Mouse (Mus musculus) T-cell, adult 2 months (primary cell): Measurements from ENCODE around the gene Ccdc30.

Experiments used
- DNase-seq: peaks from one replicate; pipeline ENCODE4 v3.0.0; 2022; ENCODE audit warnings: low spot score

Ccdc30 gene

GRCm38 (mm10) chr4:119417270-119417669 is 1.9 kb upstream of the Ccdc30 start:
- no peak for DNase-seq

- no peak for DNase-seq
These were observed 2.5 kb downstream of the Ccdc30 start for GRCm38 (mm10) chr4:119412791-119413190.

- no peak for DNase-seq
These were observed 3.3 kb downstream of the Ccdc30 start for GRCm38 (mm10) chr4:119411877-119412650.

- DNase-seq: no peak
These were observed 11.9 kb downstream of the Ccdc30 start for GRCm38 (mm10) chr4:119403431-119403830.

- DNase-seq: no peak
These were observed 14.4 kb downstream of the Ccdc30 start for GRCm38 (mm10) chr4:119400896-119401295.

- no peak for DNase-seq
These were observed 16.6 kb downstream of the Ccdc30 start for GRCm38 (mm10) chr4:119398751-119399150.

GRCm38 (mm10) chr4:119390369-119390768 is 25.0 kb downstream of the Ccdc30 start:
- no peak for DNase-seq

- DNase-seq: no peak
These were observed 26.1 kb downstream of the Ccdc30 start for GRCm38 (mm10) chr4:119389184-119389583.

GRCm38 (mm10) chr4:119381471-119382190 is 33.7 kb downstream of the Ccdc30 start:
- no peak for DNase-seq

- no peak for DNase-seq
These were observed 45.9 kb downstream of the Ccdc30 start for GRCm38 (mm10) chr4:119369460-119369859.

- DNase-seq: no peak
These were observed 48.4 kb downstream of the Ccdc30 start for GRCm38 (mm10) chr4:119366758-119367526.

GRCm38 (mm10) chr4:119362231-119362630 is 53.1 kb downstream of the Ccdc30 start:
- DNase-seq: no peak

GRCm38 (mm10) chr4:119359196-119359971 is 55.9 kb downstream of the Ccdc30 start:
- peak; percentile 28 for DNase-seq

GRCm38 (mm10) chr4:119345508-119345907 is 69.8 kb downstream of the Ccdc30 start:
- DNase-seq: no peak

- DNase-seq: no peak
These were observed 76.4 kb downstream of the Ccdc30 start for GRCm38 (mm10) chr4:119338861-119339361.

GRCm38 (mm10) chr4:119338422-119338821 is 76.9 kb downstream of the Ccdc30 start:
- DNase-seq: no peak

GRCm38 (mm10) chr4:119333487-119333886 is 81.8 kb downstream of the Ccdc30 start:
- no peak for DNase-seq

- DNase-seq: no peak
These were observed 94.3 kb downstream of the Ccdc30 start for GRCm38 (mm10) chr4:119320896-119321550.

- peak; percentile 95 for DNase-seq
These were observed 95.0 kb downstream of the Ccdc30 start, which contains the start of gene Ppih for GRCm38 (mm10) chr4:119320131-119320830. TSS of gene Ppih (minus strand) at chr4:119320546.

GRCm38 (mm10) chr4:119313756-119314155 is 101.6 kb downstream of the Ccdc30 start:
- DNase-seq: no peak
